Mouse (Mus musculus) olfactory bulb, adult 2 months (tissue): Measurements from ENCODE around the gene Kcnh7.

Source experiments
- CTCF ChIP-seq: fragments of 200-500 bp; IDR thresholded peaks from 2 replicates; pipeline ENCODE4 v1.5.1; 2012; ENCODE audit warnings: low read depth, mild to moderate bottlenecking, low read length, moderate library complexity; ENCODE audit not compliant: insufficient read depth
- POLR2A ChIP-seq: fragments of 200-500 bp; IDR thresholded peaks from 2 replicates; pipeline ENCODE4 v1.6.1; 2012; ENCODE audit warnings: mild to moderate bottlenecking, low read depth, low read length, moderate library complexity; ENCODE audit not compliant: insufficient read depth

GRCm38 (mm10) chr2:62718411-62718810, 465.7 kb downstream of the Kcnh7 start:
- TF ChIP-seq CTCF (no peak), POLR2A (no peak)
